Mouse (Mus musculus) MEL (cell line): Measurements from ENCODE around the gene Ano5. TPM values are rescaled to one million over a fixed set of nuclear protein-coding genes. Genes with fewer than 3 reads are reported as not detected.

Experiments used
- DNase-seq: peaks from one replicate; pipeline ENCODE4 v3.0.0; 2011; ENCODE audit warnings: low read depth, low spot score
- H3K27ac ChIP-seq: 2 replicates; pipeline ENCODE4 v1.5.1; 2012; ENCODE audit warnings: low read depth, mild to moderate bottlenecking, control low read depth, low read length, moderate library complexity; ENCODE audit not compliant: control insufficient read depth
- H3K27me3 ChIP-seq, 2 experiments: fragments of 150-350 bp in 1 of 2; sonication (generic) in 1 of 2; 2 replicates each; pipeline ENCODE4 v1.6.1; 2012; ENCODE audit warnings: low read length in 2 of 2, mild to moderate bottlenecking in 2 of 2, improper control_type of control experiment in 1 of 2, moderate library complexity in 1 of 2; ENCODE audit not compliant: insufficient read depth in 2 of 2, control insufficient read depth in 1 of 2
- H3K36me3 ChIP-seq, 2 experiments: 2 replicates each; pipeline ENCODE4 v1.6.1; 2012 to 2014; ENCODE audit warnings: low read length in 2 of 2, improper control_type of control experiment in 1 of 2, inconsistent platforms in 1 of 2, mild to moderate bottlenecking in 1 of 2; ENCODE audit not compliant: insufficient read depth in 2 of 2, control insufficient read depth in 1 of 2
- H3K4me1 ChIP-seq, 2 experiments: fragments of 150-350 bp in 1 of 2; sonication (generic) in 1 of 2; 2 replicates each; pipeline ENCODE4 v1.6.1; 2012; ENCODE audit warnings: low read length in 2 of 2, improper control_type of control experiment in 1 of 2, mild to moderate bottlenecking in 1 of 2; ENCODE audit not compliant: insufficient read depth in 2 of 2, control insufficient read depth in 1 of 2
- H3K4me3 ChIP-seq, 2 experiments: fragments of 150-350 bp in 1 of 2; sonication (generic) in 1 of 2; 2 replicates each; pipeline ENCODE4 v1.5.1; 2012; ENCODE audit warnings: low read depth in 2 of 2, low read length in 2 of 2, mild to moderate bottlenecking in 2 of 2, moderate library complexity in 2 of 2, control low read depth in 1 of 2, improper control_type of control experiment in 1 of 2; ENCODE audit not compliant: control insufficient read depth in 1 of 2, insufficient read depth in 1 of 2
- H3K79me2 ChIP-seq: 2 replicates; pipeline ENCODE4 v1.6.1; 2012; ENCODE audit warnings: mild to moderate bottlenecking, low read length, moderate library complexity; ENCODE audit not compliant: control insufficient read depth, poor library complexity, insufficient read depth
- H3K9ac ChIP-seq: 2 replicates; pipeline ENCODE4 v1.6.1; 2012; ENCODE audit warnings: low read depth, mild to moderate bottlenecking, control low read depth, low read length, moderate library complexity; ENCODE audit not compliant: control insufficient read depth, poor library complexity, severe bottlenecking
- H3K9me3 ChIP-seq: fragments of 150-350 bp; sonication (generic); replicated peaks from 2 replicates; pipeline ENCODE4 v1.6.1; 2012; ENCODE audit warnings: mild to moderate bottlenecking, low read length, improper control_type of control experiment, moderate library complexity; ENCODE audit not compliant: insufficient read depth
- BHLHE40 ChIP-seq: IDR thresholded peaks from 2 replicates; pipeline ENCODE4 v1.6.1; 2012; ENCODE audit warnings: low read depth, mild to moderate bottlenecking, inconsistent platforms, low read length, improper control_type of control experiment, borderline replicate concordance
- CHD1 ChIP-seq: IDR thresholded peaks from 2 replicates; pipeline ENCODE4 v1.6.1; 2012; ENCODE audit warnings: low read depth, mild to moderate bottlenecking, inconsistent platforms, low read length, improper control_type of control experiment
- CHD2 ChIP-seq: IDR thresholded peaks from 2 replicates; pipeline ENCODE4 v1.6.1; 2011; ENCODE audit warnings: low read length, improper control_type of control experiment
- CTCF ChIP-seq, 3 experiments: IDR thresholded peaks in 2 of 3; conservative IDR thresholded peaks in 1 of 3; 2 replicates each; pipeline ENCODE4 v1.5.1; 2011 to 2012; ENCODE audit warnings: low read length in 3 of 3, low read depth in 2 of 3, mild to moderate bottlenecking in 2 of 3, improper control_type of control experiment in 1 of 3, inconsistent platforms in 1 of 3, mixed read lengths in 1 of 3, moderate library complexity in 1 of 3; ENCODE audit not compliant: control insufficient read depth in 1 of 3, insufficient read depth in 1 of 3, poor library complexity in 1 of 3, severe bottlenecking in 1 of 3
- EP300 ChIP-seq, 2 experiments: IDR thresholded peaks; 2 replicates each; pipeline ENCODE4 v1.6.1; 2011; ENCODE audit warnings: improper control_type of control experiment in 2 of 2, low read length in 2 of 2, low read depth in 1 of 2, mild to moderate bottlenecking in 1 of 2
- ETS1 ChIP-seq: IDR thresholded peaks from 2 replicates; pipeline ENCODE4 v1.6.1; 2012; ENCODE audit warnings: low read depth, mild to moderate bottlenecking, inconsistent platforms, low read length, improper control_type of control experiment, moderate library complexity
- GABPA ChIP-seq: IDR thresholded peaks from 2 replicates; pipeline ENCODE4 v1.6.1; 2012; ENCODE audit warnings: low read depth, mild to moderate bottlenecking, inconsistent platforms, low read length, improper control_type of control experiment, moderate library complexity
- HCFC1 ChIP-seq: IDR thresholded peaks from 2 replicates; pipeline ENCODE4 v1.6.1; 2012; ENCODE audit warnings: low read depth, mild to moderate bottlenecking, inconsistent platforms, low read length, improper control_type of control experiment, moderate library complexity
- JUND ChIP-seq: IDR thresholded peaks from 2 replicates; pipeline ENCODE4 v1.6.1; 2011; ENCODE audit warnings: low read depth, mild to moderate bottlenecking, improper control_type of control experiment, low read length
- MAX ChIP-seq: IDR thresholded peaks from 2 replicates; pipeline ENCODE4 v1.6.1; 2011; ENCODE audit warnings: low read length, improper control_type of control experiment
- MAZ ChIP-seq: IDR thresholded peaks from 2 replicates; pipeline ENCODE4 v1.6.1; 2012; ENCODE audit warnings: low read depth, mild to moderate bottlenecking, inconsistent platforms, low read length, improper control_type of control experiment
- MEF2A ChIP-seq: IDR thresholded peaks from 2 replicates; pipeline ENCODE4 v1.6.1; 2014; ENCODE audit warnings: low read depth, mild to moderate bottlenecking, inconsistent platforms, low read length, improper control_type of control experiment; ENCODE audit not compliant: poor library complexity, insufficient replicate concordance, severe bottlenecking; ENCODE audit errors: extremely low read depth
- MXI1 ChIP-seq: IDR thresholded peaks from 2 replicates; pipeline ENCODE4 v1.6.1; 2011; ENCODE audit warnings: mild to moderate bottlenecking, low read depth, low read length, improper control_type of control experiment
- MYB ChIP-seq: IDR thresholded peaks from 2 replicates; pipeline ENCODE4 v1.6.1; 2011; ENCODE audit warnings: mild to moderate bottlenecking, low read depth, low read length, improper control_type of control experiment
- MYC ChIP-seq: IDR thresholded peaks from 2 replicates; pipeline ENCODE4 v1.6.1; 2011; ENCODE audit warnings: low read depth, mild to moderate bottlenecking, low read length, improper control_type of control experiment, moderate library complexity
- NELFE ChIP-seq: IDR thresholded peaks from 2 replicates; pipeline ENCODE4 v1.6.1; 2011; ENCODE audit warnings: low read depth, low read length, improper control_type of control experiment
- NRF1 ChIP-seq: IDR thresholded peaks from 2 replicates; pipeline ENCODE4 v1.6.1; 2014; ENCODE audit warnings: low read depth, mild to moderate bottlenecking, inconsistent platforms, low read length, improper control_type of control experiment, moderate library complexity; ENCODE audit not compliant: poor library complexity, insufficient read depth, severe bottlenecking
- POLR2A ChIP-seq, 2 experiments: IDR thresholded peaks; 2 replicates each; pipeline ENCODE4 v1.6.1; 2011 to 2012; ENCODE audit warnings: low read length in 2 of 2, mild to moderate bottlenecking in 2 of 2, control low read depth in 1 of 2, improper control_type of control experiment in 1 of 2, low read depth in 1 of 2, moderate library complexity in 1 of 2; ENCODE audit not compliant: control insufficient read depth in 1 of 2, insufficient read depth in 1 of 2, poor library complexity in 1 of 2
- RAD21 ChIP-seq: IDR thresholded peaks from 2 replicates; pipeline ENCODE4 v1.6.1; 2011; ENCODE audit warnings: mild to moderate bottlenecking, low read depth, low read length, improper control_type of control experiment
- RCOR1 ChIP-seq: IDR thresholded peaks from 2 replicates; pipeline ENCODE4 v1.6.1; 2012; ENCODE audit warnings: low read depth, mild to moderate bottlenecking, inconsistent platforms, low read length, improper control_type of control experiment
- SMC3 ChIP-seq: IDR thresholded peaks from 2 replicates; pipeline ENCODE4 v1.6.1; 2011; ENCODE audit warnings: low read depth, low read length, improper control_type of control experiment
- TAL1 ChIP-seq: IDR thresholded peaks from 2 replicates; pipeline ENCODE4 v1.6.1; 2012; ENCODE audit warnings: mild to moderate bottlenecking, inconsistent platforms, low read length, moderate library complexity, mixed read lengths
- USF1 ChIP-seq: IDR thresholded peaks from 2 replicates; pipeline ENCODE4 v1.6.1; 2014; ENCODE audit warnings: low read depth, mild to moderate bottlenecking, inconsistent platforms, low read length, improper control_type of control experiment, moderate library complexity
- ZKSCAN1 ChIP-seq: IDR thresholded peaks from 2 replicates; pipeline ENCODE4 v1.6.1; 2012; ENCODE audit warnings: low read depth, mild to moderate bottlenecking, inconsistent platforms, low read length, improper control_type of control experiment, moderate library complexity
- polyA plus RNA-seq, 2 experiments: library from polyadenylated mRNA; stranded (reverse) in 1 of 2; unstranded in 1 of 2; fragments of >175 nt in 1 of 2; fragments of >200 nt in 1 of 2; gene quantifications; 2 replicates each; pipeline versions ENCODE4 v1.2.1 to v1.2.4; 2012; ENCODE audit warnings: low replicate concordance in 2 of 2, low read depth in 1 of 2; ENCODE audit not compliant: insufficient read length in 2 of 2, insufficient read depth in 1 of 2, missing spikeins in 1 of 2
- total RNA-seq: library from RNA; depleted of rRNA; stranded (reverse); fragments of 300-350 nt; gene quantifications from 2 replicates; pipeline ENCODE4 v1.2.3, GENCODE M21; 2012

Gene Ano5
- total and polyA plus RNA-seq, 3 experiments = not detected

GRCm38 (mm10) chr7:51627001-51627631 is 116.3 kb downstream of the Ano5 start:
- H3K4me3 ChIP-seq = no peak overlapping the region
- H3K36me3 ChIP-seq = no peaks in the 10 kb centered on the region
- no peak for TF ChIP-seq MYB
- TF ChIP-seq NRF1 = no peak
- no peak for TF ChIP-seq GABPA
- no peak for TF ChIP-seq MEF2A
- no peak for TF ChIP-seq SMC3
- no peak for TF ChIP-seq RCOR1
- no peak for TF ChIP-seq MAX
- TF ChIP-seq CTCF (IDR thresholded peaks at IDR 0.05 in 2 of 3, conservative IDR thresholded peaks at IDR 0.05 in 1 of 3; ENCODE audit: control insufficient read depth in 1 of 3, insufficient read depth in 1 of 3, low read depth in 2 of 3, low read length in 3 of 3, poor library complexity in 1 of 3, severe bottlenecking in 1 of 3) = no peak
- no peak for TF ChIP-seq USF1
- no peak for TF ChIP-seq TAL1
- no peak for TF ChIP-seq HCFC1
- no peak for TF ChIP-seq MAZ
- TF ChIP-seq ETS1 = no peak
- TF ChIP-seq EP300 (IDR thresholded peaks at IDR 0.05; ENCODE audit: low read depth in 1 of 2, low read length in 2 of 2) = no peak
- TF ChIP-seq CHD2 = no peak
- no peak for TF ChIP-seq CHD1
- TF ChIP-seq RAD21 = no peak
- no peak for TF ChIP-seq NELFE
- H3K27ac ChIP-seq = no peak overlapping the region
- no peaks in the 10 kb centered on the region for H3K4me1 ChIP-seq
- no peaks in the 10 kb centered on the region for H3K27me3 ChIP-seq
- no peak for DNase-seq
- H3K9me3 ChIP-seq = no peaks in the 10 kb centered on the region
- no peak overlapping the region for H3K9ac ChIP-seq
- H3K79me2 ChIP-seq = no peaks in the 10 kb centered on the region

- no peaks in the 10 kb centered on the region for H3K4me1 ChIP-seq
- no peak overlapping the region for H3K27ac ChIP-seq
- no peaks in the 10 kb centered on the region for H3K36me3 ChIP-seq
- H3K79me2 ChIP-seq = no peaks in the 10 kb centered on the region
- DNase-seq = no peak
- no peaks in the 10 kb centered on the region for H3K9me3 ChIP-seq
- TF ChIP-seq JUND (no peak), GABPA (no peak), MXI1 (no peak), MYC (no peak), MAX (no peak), MAZ (no peak), POLR2A (IDR thresholded peaks at IDR 0.05; ENCODE audit: control insufficient read depth in 1 of 2, insufficient read depth in 1 of 2, low read depth in 1 of 2, low read length in 2 of 2, poor library complexity in 1 of 2) (no peak), MYB (no peak), ZKSCAN1 (no peak), BHLHE40 (no peak)
- no peak overlapping the region for H3K9ac ChIP-seq
- H3K27me3 ChIP-seq = no peaks in the 10 kb centered on the region
- H3K4me3 ChIP-seq = no peak overlapping the region
Observed at GRCm38 (mm10) chr7:51627666-51628065, 116.8 kb downstream of the Ano5 start.
